Mouse (Mus musculus) intestine, embryonic 16.5 days (tissue): ENCODE measurements around the gene A830018L16Rik. TPM values are rescaled to one million over a fixed set of nuclear protein-coding genes. Genes with fewer than 3 reads are reported as not detected.
"Not testable (repeated sequence)": the region's sequence is repeated elsewhere in the genome, so short reads cannot be mapped to it uniquely, and the experiment has no call there.

Experiments
- ATAC-seq: fragments of 200-750 bp; cut with Nextera tagmentation; 2 replicates; pipeline ENCODE4 v1.8.0; 2017; ENCODE audit warnings: moderate TSS enrichment, moderate library complexity
- H3K27ac ChIP-seq: fragments of 300-500 bp; sonication (generic); 2 replicates; pipeline ENCODE4 v1.5.1; 2014; ENCODE audit warnings: mild to moderate bottlenecking, low read length
- H3K27me3 ChIP-seq: fragments of 300-500 bp; sonication (generic); replicated peaks from 2 replicates; pipeline ENCODE4 v1.6.1; 2014; ENCODE audit warnings: low read length, control low read depth, mixed read lengths; ENCODE audit not compliant: control insufficient read depth, insufficient read depth
- H3K36me3 ChIP-seq: fragments of 300-500 bp; sonication (generic); 2 replicates; pipeline ENCODE4 v1.6.1; 2014; ENCODE audit warnings: low read length, control low read depth; ENCODE audit not compliant: control insufficient read depth, insufficient read depth
- H3K4me1 ChIP-seq: fragments of 300-500 bp; sonication (generic); 2 replicates; pipeline ENCODE4 v1.6.1; 2014; ENCODE audit warnings: low read length, control low read depth, mixed read lengths; ENCODE audit not compliant: control insufficient read depth, insufficient read depth
- H3K4me2 ChIP-seq: fragments of 300-500 bp; sonication (generic); 2 replicates; pipeline ENCODE4 v1.6.1; 2014; ENCODE audit warnings: low read depth, low read length, control low read depth
- H3K4me3 ChIP-seq: fragments of 300-500 bp; sonication (generic); 2 replicates; pipeline ENCODE4 v1.5.1; 2014; ENCODE audit warnings: mild to moderate bottlenecking, low read length
- H3K9ac ChIP-seq: fragments of 300-500 bp; sonication (generic); 2 replicates; pipeline ENCODE4 v1.6.1; 2014; ENCODE audit warnings: low read depth, low read length
- H3K9me3 ChIP-seq: fragments of 300-500 bp; sonication (generic); 2 replicates; pipeline ENCODE4 v1.6.1; 2016; ENCODE audit warnings: low read length, control low read depth; ENCODE audit not compliant: control insufficient read depth
- WGBS: fragments of 180-500 bp; shearing (Covaris S2); extraction: QIAGEN DNeasy Blood & Tissue Kit; methylation state at CpG from one replicate; pipeline ENCODE4 v1.1.7; 2014; 5-methylcytosine and 5-hydroxymethylcytosine counted together
- polyA plus RNA-seq: library from polyadenylated mRNA; unstranded; fragments of >200 nt; fragmentation: Nextera tagmentation; extraction: Ambion mirVana; gene quantifications from 2 replicates; pipeline ENCODE4 v1.2.1, GENCODE M21; 2015

A830018L16Rik gene
- polyA plus RNA-seq, 1 experiment from 2014 or later: 3.7 TPM

DNA sequence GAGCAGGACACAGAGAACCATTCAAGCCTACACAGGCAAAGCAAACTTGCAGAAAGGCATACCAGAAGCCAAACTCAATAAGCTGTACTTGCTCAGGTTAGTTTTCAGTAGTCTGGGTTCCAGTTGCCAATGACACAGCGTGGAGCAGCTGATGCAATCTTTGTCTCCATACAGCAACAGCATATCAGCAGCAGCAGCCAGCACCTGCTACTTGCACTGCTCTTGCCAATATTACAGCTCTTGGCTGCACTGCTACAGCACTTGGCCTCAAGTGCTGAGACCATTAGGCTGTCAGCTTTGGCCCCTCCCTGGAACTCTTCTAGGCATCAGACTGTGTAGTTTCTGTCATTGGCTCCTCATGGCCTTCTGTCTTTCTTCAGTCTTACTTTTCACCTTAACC lies 44.4 kb downstream of the A830018L16Rik start:
- Histone ChIP-seq H3K9me3 (no peaks in the 10 kb centered on the region), H3K27me3 (no peaks in the 10 kb centered on the region), H3K4me2 (no peak overlapping the region), H3K36me3 (no peaks in the 10 kb centered on the region), H3K4me1 (no peaks in the 10 kb centered on the region), H3K9ac (no peak overlapping the region), H3K4me3 (no peak overlapping the region), H3K27ac (no peak overlapping the region)
- 75% methylated on average over 1 of the region's 1 CpGs for WGBS
- ATAC-seq: no peak

DNA sequence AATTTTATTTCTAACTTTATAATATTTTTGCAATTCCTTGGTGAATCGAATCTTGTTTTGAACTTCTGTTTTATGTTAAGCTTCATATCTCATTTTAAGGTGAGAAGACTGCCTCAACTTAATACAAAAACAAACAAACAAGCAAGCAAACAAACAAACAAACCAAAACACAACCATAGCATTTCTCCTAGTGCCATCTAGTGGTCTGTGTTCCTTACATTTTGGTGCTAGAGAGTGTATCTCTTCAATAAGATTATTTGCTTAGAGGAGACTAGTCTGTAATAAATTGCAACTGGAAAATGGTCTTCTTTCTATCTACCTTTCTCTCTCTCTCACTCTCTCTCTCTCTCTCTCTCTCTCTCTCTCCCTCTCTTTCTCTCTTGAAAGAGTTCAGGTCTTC lies 52.4 kb downstream of the A830018L16Rik start:
- ATAC-seq: no peak
- H3K4me1 ChIP-seq: no peaks in the 10 kb centered on the region
- WGBS: 72% methylated on average over 1 of the region's 1 CpGs
- no peak overlapping the region for H3K9ac ChIP-seq
- H3K36me3 ChIP-seq: no peaks in the 10 kb centered on the region
- no peak overlapping the region for H3K27ac ChIP-seq
- H3K27me3 ChIP-seq: no peaks in the 10 kb centered on the region
- H3K9me3 ChIP-seq: no peaks in the 10 kb centered on the region
- no peak overlapping the region for H3K4me3 ChIP-seq
- H3K4me2 ChIP-seq: no peak overlapping the region

DNA sequence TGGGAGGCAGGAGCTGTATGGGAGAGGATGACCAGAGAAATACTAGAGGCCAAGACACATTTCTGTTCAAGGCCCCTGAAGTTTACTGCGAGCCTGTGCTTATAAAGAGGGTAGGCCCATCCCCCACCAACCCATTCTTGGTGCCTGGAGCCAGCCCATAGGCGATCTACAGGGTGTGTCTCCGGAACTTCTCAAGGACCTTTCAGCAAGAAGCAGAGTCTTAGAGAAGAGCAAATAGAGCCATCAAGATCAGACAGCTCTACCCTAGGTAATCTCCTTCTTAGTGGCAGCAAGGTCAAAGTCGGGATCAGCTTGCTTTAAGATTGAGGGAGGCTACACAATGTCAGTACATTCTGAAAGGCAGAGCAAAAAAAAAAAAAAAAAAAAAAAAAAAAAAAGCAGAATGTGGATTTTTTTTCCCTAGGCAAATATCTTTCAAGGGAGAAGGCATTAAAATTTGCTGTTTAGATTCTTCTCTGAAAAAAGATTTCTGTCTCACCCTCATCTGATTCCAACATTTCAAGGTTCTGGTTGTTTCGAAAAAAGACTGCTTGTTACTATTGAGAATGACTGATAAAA lies 53.2 kb downstream of the A830018L16Rik start:
- Histone ChIP-seq H3K4me3 (no peak overlapping the region), H3K9me3 (no peaks in the 10 kb centered on the region), H3K4me1 (no peaks in the 10 kb centered on the region), H3K27me3 (no peaks in the 10 kb centered on the region), H3K9ac (no peak overlapping the region), H3K27ac (no peak overlapping the region), H3K36me3 (no peaks in the 10 kb centered on the region), H3K4me2 (no peak overlapping the region)
- no peak for ATAC-seq
- 50% methylated on average over 5 of the region's 5 CpGs for WGBS

DNA sequence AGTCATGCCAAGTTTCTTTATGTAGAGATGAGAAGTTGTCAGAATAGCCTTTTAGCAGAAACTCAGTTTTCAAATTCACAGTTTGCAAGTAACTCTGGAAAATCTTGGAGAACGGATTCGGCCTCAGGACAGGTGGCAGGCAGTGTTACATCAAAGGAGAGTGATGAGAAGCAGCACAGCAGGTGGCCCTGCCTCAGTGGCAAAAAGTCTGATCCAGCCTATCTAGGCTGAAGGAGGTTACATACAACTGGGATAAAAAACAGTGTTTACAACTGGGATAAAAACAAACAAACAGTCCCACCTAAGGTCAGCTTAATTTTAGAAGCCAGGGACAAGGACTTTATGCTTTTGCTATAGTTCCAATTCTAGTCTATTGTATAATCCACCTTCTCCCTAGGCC lies 79.0 kb downstream of the A830018L16Rik start:
- H3K27ac ChIP-seq: no peak overlapping the region
- no peak overlapping the region for H3K9ac ChIP-seq
- H3K4me3 ChIP-seq: no peak overlapping the region
- no peaks in the 10 kb centered on the region for H3K27me3 ChIP-seq
- no peaks in the 10 kb centered on the region for H3K36me3 ChIP-seq
- no peak for ATAC-seq
- no peak overlapping the region for H3K4me2 ChIP-seq
- WGBS: 77% methylated on average over 2 of the region's 2 CpGs
- no peaks in the 10 kb centered on the region for H3K4me1 ChIP-seq
- H3K9me3 ChIP-seq: no peaks in the 10 kb centered on the region

DNA sequence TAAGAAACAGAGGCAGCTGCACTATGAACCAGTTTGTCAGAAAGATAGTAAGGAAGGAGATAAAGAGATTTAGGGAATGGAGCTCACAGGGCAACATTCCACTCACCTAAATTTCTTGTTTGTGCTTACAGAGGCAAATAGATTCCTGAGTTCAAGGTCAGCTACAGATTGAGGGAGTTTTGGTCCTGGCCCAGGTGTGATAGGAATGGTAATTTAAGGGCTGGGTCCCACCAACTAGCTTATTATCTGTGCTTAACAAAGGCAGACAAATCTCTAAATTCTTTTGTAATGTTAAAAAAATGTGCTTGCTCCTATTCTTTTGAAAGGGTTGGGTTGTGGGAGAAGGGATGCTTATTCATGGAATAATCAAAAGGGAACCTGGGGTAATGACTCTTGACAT lies 87.7 kb downstream of the A830018L16Rik start:
- ATAC-seq: no peak
- Histone ChIP-seq H3K27ac (no peak overlapping the region), H3K27me3 (no peaks in the 10 kb centered on the region), H3K9me3 (no peaks in the 10 kb centered on the region), H3K4me3 (no peak overlapping the region), H3K9ac (no peak overlapping the region), H3K4me2 (no peak overlapping the region), H3K4me1 (no peaks in the 10 kb centered on the region), H3K36me3 (no peaks in the 10 kb centered on the region)

DNA sequence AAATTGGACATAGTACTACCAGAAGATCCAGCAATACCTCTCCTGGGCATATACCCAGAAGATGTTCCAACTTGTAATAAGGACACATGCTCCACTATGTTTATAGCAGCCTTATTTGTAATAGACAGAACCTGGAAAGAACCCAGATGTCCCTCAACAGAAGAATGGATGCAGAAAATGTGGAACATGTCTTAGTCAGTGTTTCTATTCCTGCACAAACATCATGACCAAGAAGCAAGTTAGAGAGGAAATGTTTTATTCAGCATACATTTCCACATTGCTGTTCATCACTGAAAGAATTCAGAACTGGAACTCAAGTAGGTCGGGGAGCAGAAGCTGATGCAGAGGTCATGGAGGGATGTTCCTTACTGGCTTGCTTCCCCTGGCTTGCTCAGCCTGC lies 135.9 kb downstream of the A830018L16Rik start:
- not testable (repeated sequence) for ATAC-seq

DNA sequence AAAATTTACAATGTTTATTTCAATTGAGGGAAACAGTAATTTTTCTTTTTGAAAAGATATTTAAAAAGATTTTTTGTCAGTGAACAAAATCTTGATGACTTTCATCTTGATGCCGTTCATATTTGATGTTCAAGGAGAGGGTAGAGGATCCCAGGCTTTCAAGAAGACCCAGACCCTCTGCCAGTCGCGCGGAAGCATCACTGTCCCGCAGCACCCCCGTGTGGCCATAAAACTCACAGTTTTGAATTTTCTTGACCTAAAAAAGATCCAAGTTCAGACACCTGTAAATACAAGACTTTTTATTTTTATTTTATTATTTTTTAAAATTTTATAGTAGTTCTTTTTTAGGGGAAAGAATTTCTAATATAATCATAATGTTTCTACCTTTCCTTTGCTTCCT lies 151.4 kb downstream of the A830018L16Rik start:
- H3K36me3 ChIP-seq: no peaks in the 10 kb centered on the region
- no peak overlapping the region for H3K27ac ChIP-seq
- H3K4me2 ChIP-seq: no peak overlapping the region
- H3K9ac ChIP-seq: no peak overlapping the region
- 5% methylated on average over 6 of the region's 6 CpGs for WGBS
- no peaks in the 10 kb centered on the region for H3K9me3 ChIP-seq
- no peaks in the 10 kb centered on the region for H3K4me1 ChIP-seq
- H3K27me3 ChIP-seq: no peaks in the 10 kb centered on the region
- no peak overlapping the region for H3K4me3 ChIP-seq
- no peak for ATAC-seq

More for the DNA sequence above, 135.9 kb downstream of the A830018L16Rik start:
- not testable (repeated sequence) for H3K9ac ChIP-seq, H3K36me3 ChIP-seq, H3K9me3 ChIP-seq, H3K4me3 ChIP-seq, H3K27me3 ChIP-seq, H3K27ac ChIP-seq, H3K4me1 ChIP-seq, H3K4me2 ChIP-seq
- WGBS: 73% methylated on average over 1 of the region's 1 CpGs

DNA sequence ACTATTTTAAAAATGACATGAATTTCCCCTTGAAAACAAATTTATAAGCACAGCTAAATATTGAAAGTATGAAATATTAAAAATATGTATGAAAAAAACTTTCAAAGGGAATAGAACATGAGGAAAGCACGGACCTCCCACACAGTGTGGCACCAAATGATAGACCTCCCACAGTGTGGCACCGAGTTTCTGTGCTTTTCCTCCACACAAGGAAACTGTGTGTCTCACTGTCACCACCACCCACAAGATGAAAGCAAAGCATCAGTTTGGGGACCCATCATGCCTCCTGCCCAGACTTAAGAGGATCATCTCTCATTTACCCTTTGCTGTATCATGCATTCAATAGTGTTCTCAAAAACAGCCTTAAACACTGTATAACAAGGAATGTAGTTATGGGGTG lies 152.8 kb downstream of the A830018L16Rik start:
- H3K36me3 ChIP-seq: no peaks in the 10 kb centered on the region
- WGBS: 70% methylated on average over 2 of the region's 2 CpGs
- H3K4me1 ChIP-seq: no peaks in the 10 kb centered on the region
- H3K27ac ChIP-seq: no peak overlapping the region
- ATAC-seq: no peak
- H3K9ac ChIP-seq: no peak overlapping the region
- H3K4me2 ChIP-seq: no peak overlapping the region
- no peaks in the 10 kb centered on the region for H3K9me3 ChIP-seq
- no peak overlapping the region for H3K4me3 ChIP-seq
- no peaks in the 10 kb centered on the region for H3K27me3 ChIP-seq

DNA sequence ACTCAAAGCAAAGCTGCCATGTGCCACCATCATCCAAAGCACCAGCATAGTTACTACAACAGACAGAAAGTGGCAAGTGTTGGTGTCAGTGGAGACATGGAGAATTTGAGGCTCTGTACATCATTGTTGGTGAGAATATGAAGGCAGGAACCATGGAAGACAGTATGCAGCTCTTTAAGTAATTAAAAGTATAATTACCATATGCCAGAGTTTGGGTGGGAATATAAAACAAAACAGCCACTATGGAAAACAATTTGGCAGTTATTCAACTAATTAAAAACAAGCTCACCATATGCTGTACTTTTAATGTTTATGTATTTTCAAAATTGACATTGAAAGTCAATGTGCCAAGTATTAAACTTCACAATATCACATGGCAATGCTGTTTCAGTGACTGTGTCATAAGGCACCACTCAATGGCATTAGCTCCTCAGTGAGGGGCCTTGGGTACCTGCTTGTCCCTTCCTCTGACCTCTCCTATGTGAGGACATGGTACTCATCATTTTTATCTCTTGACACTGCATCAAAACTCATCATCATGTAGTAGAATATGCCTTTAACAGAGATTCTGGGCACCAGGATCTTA lies 153.5 kb downstream of the A830018L16Rik start:
- Histone ChIP-seq H3K4me3 (no peak overlapping the region), H3K4me2 (no peak overlapping the region), H3K9ac (no peak overlapping the region), H3K4me1 (no peaks in the 10 kb centered on the region), H3K36me3 (no peaks in the 10 kb centered on the region), H3K27me3 (no peaks in the 10 kb centered on the region), H3K9me3 (no peaks in the 10 kb centered on the region), H3K27ac (no peak overlapping the region)
- ATAC-seq: no peak

DNA sequence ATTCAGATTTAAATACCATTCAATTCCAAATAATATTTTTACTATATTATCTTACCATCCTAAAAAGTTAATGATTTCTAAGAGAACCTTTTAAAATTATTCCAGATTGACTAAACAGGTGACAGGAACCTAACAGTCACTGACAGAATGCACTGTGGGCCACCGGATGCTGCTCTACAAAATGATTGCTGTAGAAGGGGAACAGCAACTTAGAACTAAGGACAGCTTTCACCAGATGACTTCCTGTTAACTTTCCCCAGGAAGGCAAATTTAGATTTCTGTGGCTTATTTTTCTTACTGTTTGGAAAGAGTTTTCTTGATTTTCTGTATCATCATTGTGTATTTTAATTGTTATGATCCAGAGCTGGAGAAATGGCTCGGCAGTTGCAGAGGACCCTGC lies 156.4 kb downstream of the A830018L16Rik start:
- Histone ChIP-seq H3K9me3 (no peaks in the 10 kb centered on the region), H3K4me2 (no peak overlapping the region), H3K4me3 (no peak overlapping the region), H3K27me3 (no peaks in the 10 kb centered on the region), H3K4me1 (no peaks in the 10 kb centered on the region), H3K36me3 (no peaks in the 10 kb centered on the region), H3K27ac (no peak overlapping the region), H3K9ac (no peak overlapping the region)
- ATAC-seq: no peak
- WGBS: 81% methylated on average over 2 of the region's 2 CpGs
